Mouse (Mus musculus) stomach, postnatal 0 days (tissue): ENCODE measurements around the gene Kcnip4.

Experiments used
- CTCF ChIP-seq: IDR thresholded peaks from 2 replicates; pipeline ENCODE4 v1.5.1; 2016; ENCODE audit warnings: antibody characterized with exemption, low read depth, mild to moderate bottlenecking, moderate library complexity
- EP300 ChIP-seq: optimal IDR thresholded peaks from 2 replicates; pipeline ENCODE3; 2016; ENCODE audit warnings: antibody characterized with exemption

GRCm38 (mm10) chr5:48864268-48864967 is 660.3 kb downstream of the Kcnip4 start:
- TF ChIP-seq CTCF (no peak), EP300 (no peak)
